Mouse (Mus musculus) liver, embryonic 14.5 days (tissue): Measurements from ENCODE around the gene Mymx. TPM values are rescaled to one million over a fixed set of nuclear protein-coding genes. Genes with fewer than 3 reads are reported as not detected.

Experiments
- ATAC-seq: fragments of 200-750 bp; cut with Nextera tagmentation; 2 replicates; pipeline ENCODE4 v1.8.0; 2017; ENCODE audit warnings: moderate number of reproducible peaks, mild to moderate bottlenecking, moderate library complexity; ENCODE audit not compliant: insufficient read depth
- DNase-seq, 3 experiments: peaks; one replicate each; pipeline ENCODE4 v3.0.0-alpha.2; 2012 to 2013; ENCODE audit warnings: low read depth in 3 of 3, low spot score in 3 of 3
- H3K27ac ChIP-seq: fragments of 300-500 bp; sonication (generic); 2 replicates; pipeline ENCODE4 v1.5.1; 2014; ENCODE audit warnings: moderate library complexity, mild to moderate bottlenecking, control low read depth, inconsistent platforms
- H3K27me3 ChIP-seq: fragments of 300-500 bp; sonication (generic); 2 replicates; pipeline ENCODE4 v1.6.1; 2014; ENCODE audit warnings: mild to moderate bottlenecking, low read length, moderate library complexity; ENCODE audit not compliant: control insufficient read depth, insufficient read depth
- H3K36me3 ChIP-seq: fragments of 300-500 bp; sonication (generic); replicated peaks from 2 replicates; pipeline ENCODE4 v1.6.1; 2014; ENCODE audit warnings: low read depth; ENCODE audit not compliant: control insufficient read depth, insufficient read depth
- H3K4me1 ChIP-seq, 2 experiments: fragments of 200-500 bp in 1 of 2; fragments of 300-500 bp in 1 of 2; sonication (generic) in 1 of 2; replicated peaks; 2 replicates each; pipeline ENCODE4 v1.6.1; 2012 to 2014; ENCODE audit warnings: antibody characterized with exemption in 1 of 2, inconsistent platforms in 1 of 2, low read length in 1 of 2; ENCODE audit not compliant: control insufficient read depth in 2 of 2, insufficient read depth in 2 of 2
- H3K4me2 ChIP-seq: fragments of 300-500 bp; sonication (generic); 2 replicates; pipeline ENCODE4 v1.6.1; 2014; ENCODE audit warnings: low read depth, mild to moderate bottlenecking, control low read depth, moderate library complexity
- H3K4me3 ChIP-seq, 2 experiments: fragments of 200-500 bp in 1 of 2; fragments of 300-500 bp in 1 of 2; sonication (generic) in 1 of 2; 2 replicates each; pipeline ENCODE4 v1.5.1; 2012 to 2014; ENCODE audit warnings: low read depth in 2 of 2, low read length in 2 of 2, mild to moderate bottlenecking in 2 of 2, control low read depth in 1 of 2, inconsistent platforms in 1 of 2, moderate library complexity in 1 of 2; ENCODE audit not compliant: insufficient read depth in 1 of 2
- H3K9ac ChIP-seq: fragments of 300-500 bp; sonication (generic); replicated peaks from 2 replicates; pipeline ENCODE4 v1.6.1; 2014; ENCODE audit warnings: mild to moderate bottlenecking, control low read depth, moderate library complexity
- H3K9me3 ChIP-seq: fragments of 300-500 bp; sonication (generic); 2 replicates; pipeline ENCODE4 v1.6.1; 2016; ENCODE audit warnings: low read length, mixed read lengths; ENCODE audit not compliant: control insufficient read depth
- CTCF ChIP-seq: IDR thresholded peaks from 2 replicates; pipeline ENCODE4 v1.5.1; 2016; ENCODE audit warnings: antibody characterized with exemption, low read depth, control low read depth
- EP300 ChIP-seq: IDR thresholded peaks from 2 replicates; pipeline ENCODE4 v1.6.1; 2016; ENCODE audit warnings: antibody characterized with exemption, low read depth
- WGBS: fragments of 180-500 bp; shearing (Covaris S2); extraction: QIAGEN DNeasy Blood & Tissue Kit; methylation state at CpG from one replicate; pipeline ENCODE4 v1.1.7; 2014; ENCODE audit not compliant: insufficient replicate concordance; 5-methylcytosine and 5-hydroxymethylcytosine counted together
- polyA plus RNA-seq, 2 experiments: library from polyadenylated mRNA; depleted of rRNA in 1 of 2; stranded (reverse) in 1 of 2; unstranded in 1 of 2; fragments of >200 nt; fragmentation: Nextera tagmentation in 1 of 2; extraction: Ambion mirVana in 1 of 2; gene quantifications; 2 replicates each; pipeline versions ENCODE4 v1.2.1 to v1.2.3; 2012 to 2014

Mymx gene
- polyA plus RNA-seq, 2 experiments: not detected

- ATAC-seq: no peak
- Histone ChIP-seq H3K4me2 (peak overlapping the region; percentile 87; the same call in 1 of the 2 replicates), H3K9ac (no peak overlapping the region)
Measured at GRCm38 (mm10) chr17:45557246-45557824, 44.6 kb downstream of the Mymx start.

DNA sequence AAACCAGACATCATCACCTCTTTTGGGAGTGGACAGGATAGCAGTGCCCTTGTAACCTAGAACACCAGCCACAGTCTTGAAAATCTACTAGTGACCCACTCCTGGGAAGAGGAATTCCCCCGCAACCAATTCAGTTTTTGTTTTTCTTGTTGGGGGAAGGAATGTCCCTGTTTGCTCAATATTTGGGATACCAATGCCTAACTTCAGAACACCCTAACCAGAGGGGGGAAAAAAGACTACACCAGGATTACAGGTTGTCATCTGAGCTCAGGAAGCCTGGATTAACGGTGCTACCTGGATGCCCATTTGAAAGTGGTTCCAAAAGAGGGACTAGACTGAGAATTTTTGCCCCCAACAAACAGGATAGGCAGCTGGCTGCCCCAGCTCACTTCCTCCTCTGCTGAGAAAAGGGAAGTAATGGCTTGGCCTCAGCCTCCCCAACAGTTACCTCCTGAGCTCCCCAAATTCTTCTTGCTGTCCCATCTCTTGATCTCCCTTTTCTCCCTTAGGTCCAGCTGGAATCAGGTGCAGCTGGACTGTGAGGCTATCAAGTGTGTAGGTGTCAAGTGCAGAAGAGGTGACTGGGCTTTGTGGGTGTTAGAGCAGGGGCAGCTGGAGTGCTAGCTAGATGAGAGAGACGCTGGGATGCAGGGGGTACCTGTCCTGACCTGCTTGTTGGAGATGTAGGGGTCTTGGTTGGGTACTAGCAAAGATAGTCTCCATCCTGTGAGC, 45.2 kb downstream of the Mymx start:
- Histone ChIP-seq H3K4me2 (peak overlapping the region; percentile 87), H3K27me3 (peaks cover 17% of the 10 kb centered on the region), H3K27ac (no peak overlapping the region), H3K36me3 (no peaks in the 10 kb centered on the region), H3K4me1 (peaks cover 0 to 13% of the 10 kb centered on the region in 2 experiments; a peak in 3 of 4 replicates), H3K9me3 (no peaks in the 10 kb centered on the region), H3K4me3 (peak overlapping the region; percentile 62 to 68; a peak in 3 of 4 replicates), H3K9ac (no peak overlapping the region)
- no peak for TF ChIP-seq EP300
- WGBS: 34% methylated on average over 3 of the region's 3 CpGs
- DNase-seq (no peak), ATAC-seq (no peak)

More at GRCm38 (mm10) chr17:45557246-45557824, 44.6 kb downstream of the Mymx start:
- TF ChIP-seq EP300 (no peak), CTCF (no peak)
- H3K9me3 ChIP-seq: no peaks in the 10 kb centered on the region
- no peak for DNase-seq
- no peak overlapping the region for H3K4me3 ChIP-seq
- H3K4me1 ChIP-seq: peaks cover 0 to 11% of the 10 kb centered on the region in 2 experiments; a peak in 3 of 4 replicates
- H3K27ac ChIP-seq: no peak overlapping the region
- WGBS: 52% methylated on average over 7 of the region's 7 CpGs
- H3K27me3 ChIP-seq: peaks cover 15% of the 10 kb centered on the region
- no peaks in the 10 kb centered on the region for H3K36me3 ChIP-seq

DNA sequence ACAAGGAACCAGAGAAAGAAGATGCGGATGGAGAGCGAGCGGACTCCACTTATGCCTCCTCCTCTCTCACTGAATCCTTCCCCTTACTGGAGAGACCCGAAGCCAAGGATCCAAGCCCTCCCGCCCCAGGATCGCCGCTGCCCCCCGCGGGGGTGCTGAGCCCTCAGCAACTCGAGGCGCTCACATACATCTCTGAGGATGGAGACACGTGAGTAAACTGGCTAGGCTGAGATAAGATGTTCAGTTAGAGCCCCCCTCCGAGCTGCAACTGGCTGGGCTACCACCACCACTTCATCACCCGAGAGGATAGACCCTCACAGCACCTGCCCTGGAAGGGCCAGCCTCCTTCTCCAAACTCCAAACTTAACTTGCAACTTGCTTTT, 45.8 kb downstream of the Mymx start:
- Histone ChIP-seq H3K27me3 (peaks cover 21% of the 10 kb centered on the region), H3K4me2 (peak overlapping the region; percentile 87), H3K4me1 (peaks cover 0 to 13% of the 10 kb centered on the region in 2 experiments; a peak in 3 of 4 replicates), H3K9ac (peak overlapping the region; percentile 54), H3K27ac (no peak overlapping the region), H3K4me3 (peak overlapping the region; percentile 62 to 68), H3K9me3 (no peaks in the 10 kb centered on the region), H3K36me3 (no peaks in the 10 kb centered on the region)
- DNase-seq: no peak
- TF ChIP-seq CTCF (no peak), EP300 (no peak)
- ATAC-seq: no peak
- 1% methylated on average over 14 of the region's 14 CpGs for WGBS

DNA sequence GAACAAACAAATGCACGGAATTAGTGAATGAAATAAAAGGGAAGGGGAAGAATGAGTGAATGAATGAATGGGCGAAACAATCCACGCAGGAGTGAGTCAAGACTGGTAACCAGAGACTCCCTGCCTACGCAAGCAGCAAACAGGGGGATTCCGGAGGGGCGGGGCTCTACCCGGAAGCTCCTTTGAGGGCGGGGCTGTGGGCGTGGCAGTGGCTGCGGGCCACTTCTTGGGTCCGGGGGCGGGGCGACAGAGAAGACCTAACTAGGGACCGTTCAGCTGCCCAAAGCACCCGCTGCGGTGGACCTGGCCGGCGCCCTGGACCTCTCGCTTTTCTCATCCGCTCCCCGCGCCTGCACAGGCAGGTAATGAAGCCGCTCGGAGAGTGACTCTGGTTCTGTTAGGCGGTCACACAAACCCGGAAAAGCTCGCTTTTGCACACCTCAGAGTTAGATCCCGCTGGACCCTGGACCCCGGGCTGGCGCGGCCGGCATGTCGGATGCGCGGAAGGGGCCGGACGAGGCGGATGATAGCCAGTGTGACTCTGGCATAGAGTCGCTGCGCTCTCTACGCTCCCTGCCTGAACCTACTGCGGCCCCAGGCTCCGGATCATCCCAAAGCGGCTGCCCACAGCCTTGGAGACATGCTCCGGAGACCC, 46.3 kb downstream of the Mymx start, which contains the start of gene Nfkbie:
TSS of gene Nfkbie (plus strand) at position 252 of the 655 bp plus-strand sequence.
- Histone ChIP-seq H3K4me3 (peak within 1 kb of the TSS; percentile 62 to 68), H3K36me3 (no peaks in the 10 kb centered on the region), H3K9me3 (no peaks in the 10 kb centered on the region), H3K27ac (no peak within 1 kb of the TSS), H3K4me1 (peaks cover 0 to 13% of the 10 kb centered on the region in 2 experiments; a peak in 3 of 4 replicates), H3K27me3 (peaks cover 26% of the 10 kb centered on the region), H3K9ac (peak within 1 kb of the TSS; percentile 54), H3K4me2 (peak within 1 kb of the TSS; percentile 87)
- DNase-seq (peak; percentile 75 to 84 (median 77)), ATAC-seq (peak; percentile 65)
- TF ChIP-seq EP300 (no peak), CTCF (no peak)
- WGBS: under 1% methylated on average over 38 of the region's 45 CpGs

- H3K27me3 ChIP-seq: peaks cover 37% of the 10 kb centered on the region
- no peak overlapping the region for H3K4me3 ChIP-seq
- ATAC-seq: no peak
- no peaks in the 10 kb centered on the region for H3K9me3 ChIP-seq
- 20% methylated on average over 1 of the region's 1 CpGs for WGBS
- H3K4me2 ChIP-seq: no peak overlapping the region
- peaks cover 0 to 13% of the 10 kb centered on the region in 2 experiments; a peak in 3 of 4 replicates for H3K4me1 ChIP-seq
- TF ChIP-seq EP300 (no peak), CTCF (no peak)
- no peaks in the 10 kb centered on the region for H3K36me3 ChIP-seq
- no peak for DNase-seq
- H3K27ac ChIP-seq: no peak overlapping the region
- H3K9ac ChIP-seq: no peak overlapping the region
Measured at GRCm38 (mm10) chr17:45554420-45554819, 47.5 kb downstream of the Mymx start.
